Mouse (Mus musculus) olfactory bulb, adult 2 months (tissue): ENCODE measurements around the gene Urb2. TPM values are rescaled to one million over a fixed set of nuclear protein-coding genes. Genes with fewer than 3 reads are reported as not detected.

Experiments
- H3K27ac ChIP-seq: fragments of 200-500 bp; 2 replicates; pipeline ENCODE4 v1.5.1; 2012; ENCODE audit warnings: low read depth, low read length; ENCODE audit not compliant: insufficient read depth
- H3K4me1 ChIP-seq: fragments of 200-500 bp; 2 replicates; pipeline ENCODE4 v1.6.1; 2012; ENCODE audit warnings: low read length; ENCODE audit not compliant: control insufficient read depth, insufficient read depth
- H3K4me3 ChIP-seq: fragments of 200-500 bp; 2 replicates; pipeline ENCODE4 v1.5.1; 2012; ENCODE audit warnings: mild to moderate bottlenecking, low read depth, low read length, moderate library complexity; ENCODE audit not compliant: insufficient read depth
- CTCF ChIP-seq: fragments of 200-500 bp; IDR thresholded peaks from 2 replicates; pipeline ENCODE4 v1.5.1; 2012; ENCODE audit warnings: low read depth, mild to moderate bottlenecking, low read length, moderate library complexity; ENCODE audit not compliant: insufficient read depth
- POLR2A ChIP-seq: fragments of 200-500 bp; IDR thresholded peaks from 2 replicates; pipeline ENCODE4 v1.6.1; 2012; ENCODE audit warnings: mild to moderate bottlenecking, low read depth, low read length, moderate library complexity; ENCODE audit not compliant: insufficient read depth
- WGBS: fragments of 180-500 bp; shearing (Covaris S2); methylation state at CpG from one replicate; pipeline ENCODE4 v1.1.7; 2018; 5-methylcytosine and 5-hydroxymethylcytosine counted together
- polyA plus RNA-seq: library from polyadenylated mRNA; stranded (reverse); fragments of >200 nt; gene quantifications from 2 replicates; pipeline ENCODE4 v1.2.4, GENCODE M21; 2012; ENCODE audit warnings: low replicate concordance; ENCODE audit not compliant: missing spikeins, insufficient read depth, insufficient read length

The Urb2 gene
- polyA plus RNA-seq, 1 experiment, result not detected

- Histone ChIP-seq H3K4me3 (no peak overlapping the region), H3K4me1 (peaks cover 9% of the 10 kb centered on the region), H3K27ac (no peak overlapping the region)
- TF ChIP-seq CTCF, result no peak
- TF ChIP-seq POLR2A, result no peak
- 62% methylated on average over 4 of the region's 4 CpGs for WGBS
Observed at GRCm38 (mm10) chr8:124066325-124067058, 45.2 kb downstream of the Urb2 start.

GRCm38 (mm10) chr8:124067059-124067750 lies 45.9 kb downstream of the Urb2 start:
- Histone ChIP-seq H3K4me3 (no peak overlapping the region), H3K27ac (no peak overlapping the region), H3K4me1 (peaks cover 9% of the 10 kb centered on the region)
- TF ChIP-seq CTCF, result no peak
- TF ChIP-seq POLR2A, result no peak
- WGBS, result 79% methylated on average over 4 of the region's 4 CpGs

- Histone ChIP-seq H3K4me3 (no peak overlapping the region), H3K4me1 (peaks cover 9% of the 10 kb centered on the region), H3K27ac (no peak overlapping the region)
- no peak for TF ChIP-seq POLR2A
- TF ChIP-seq CTCF, result no peak
- WGBS, result 34% methylated on average over 18 of the region's 18 CpGs
Observed at GRCm38 (mm10) chr8:124070363-124071324, 49.3 kb downstream of the Urb2 start.

- Histone ChIP-seq H3K4me3 (no peak overlapping the region), H3K27ac (no peak overlapping the region), H3K4me1 (peaks cover 13% of the 10 kb centered on the region)
- TF ChIP-seq POLR2A (no peak), CTCF (no peak)
- 57% methylated on average over 8 of the region's 8 CpGs for WGBS
Observed at GRCm38 (mm10) chr8:124075977-124076376, 54.7 kb downstream of the Urb2 start.

- no peak for TF ChIP-seq POLR2A
- TF ChIP-seq CTCF, result no peak
- WGBS, result 27% methylated on average over 3 of the region's 3 CpGs
- H3K4me1 ChIP-seq, result peaks cover 14% of the 10 kb centered on the region
- 0 out of 2 replicates have a peak overlapping the region, but pooled peaks have one; percentile 7 for H3K27ac ChIP-seq
- no peak overlapping the region for H3K4me3 ChIP-seq
Observed at GRCm38 (mm10) chr8:124076416-124076815, 55.1 kb downstream of the Urb2 start.

GRCm38 (mm10) chr8:124077377-124077776 lies 56.1 kb downstream of the Urb2 start:
- Histone ChIP-seq H3K4me3 (no peak overlapping the region), H3K27ac (no peak overlapping the region), H3K4me1 (peaks cover 14% of the 10 kb centered on the region)
- TF ChIP-seq POLR2A, result no peak
- TF ChIP-seq CTCF, result no peak
- WGBS, result 86% methylated on average over 8 of the region's 8 CpGs

- WGBS, result 87% methylated on average over 10 of the region's 10 CpGs
- Histone ChIP-seq H3K4me3 (no peak overlapping the region), H3K4me1 (peaks cover 18% of the 10 kb centered on the region), H3K27ac (no peak overlapping the region)
- TF ChIP-seq POLR2A, result no peak
- no peak for TF ChIP-seq CTCF
Observed at GRCm38 (mm10) chr8:124077998-124078397, 56.7 kb downstream of the Urb2 start.

GRCm38 (mm10) chr8:124078969-124079368 lies 57.7 kb downstream of the Urb2 start:
- no peak overlapping the region for H3K4me3 ChIP-seq
- 91% methylated on average over 7 of the region's 7 CpGs for WGBS
- no peak overlapping the region for H3K27ac ChIP-seq
- TF ChIP-seq POLR2A (no peak), CTCF (no peak)
- H3K4me1 ChIP-seq, result peaks cover 18% of the 10 kb centered on the region
